Mouse (Mus musculus): ENCODE results near the gene Rnf222.

GRCm38 (mm10) chr11:68882107-68882506, 6.2 kb upstream of the Rnf222 start:
- TF ChIP-seq CTCF (IDR thresholded peaks at IDR 0.05; ENCODE audit: insufficient read depth, low read depth, low read length) (no peak), POLR2A (IDR thresholded peaks at IDR 0.05; ENCODE audit: insufficient read depth, low read depth, low read length) (no peak)
